Mouse (Mus musculus): ENCODE measurements at regions not wholly inside any gene's neighbourhood (a gene's known extent, or its start where the extent isn't known, plus 50 kb on each side); places are given as distances from the start of the nearest gene placed in this dataset.

GRCm38 (mm10) chr13:71036000-71036399 lies 194.4 kb upstream of the Adamts16 start:
- TF ChIP-seq CTCF (conservative IDR thresholded peaks at IDR 0.05; ENCODE audit: insufficient read depth, insufficient read length, low read depth, low read length) (no peak), POLR2A (IDR thresholded peaks at IDR 0.05; ENCODE audit: low read depth, low read length) (no peak)
